Mouse (Mus musculus) thymus, adult 2 months (tissue): Measurements from ENCODE around the gene Bahcc1.

Source experiments
- CTCF ChIP-seq: fragments of 200-500 bp; IDR thresholded peaks from 2 replicates; pipeline ENCODE4 v1.5.1; 2012; ENCODE audit warnings: mild to moderate bottlenecking, control low read depth, low read length, moderate library complexity, borderline replicate concordance; ENCODE audit not compliant: control insufficient read depth, poor library complexity, insufficient read depth; ENCODE audit errors: extremely low read depth
- POLR2A ChIP-seq: fragments of 200-500 bp; IDR thresholded peaks from 2 replicates; pipeline ENCODE4 v1.6.1; 2012; ENCODE audit warnings: mild to moderate bottlenecking, low read length, control low read depth, moderate library complexity; ENCODE audit not compliant: control insufficient read depth, poor library complexity, insufficient read depth; ENCODE audit errors: extremely low read depth

GRCm38 (mm10) chr11:120230841-120231370 lies 1.8 kb upstream of the Bahcc1 start:
- no peak for TF ChIP-seq POLR2A
- no peak for TF ChIP-seq CTCF
